Mouse (Mus musculus) spleen, embryonic (tissue): Measurements from ENCODE around the gene Zfp92.
"Not testable (repeated sequence)": the region's sequence is repeated elsewhere in the genome, so short reads cannot be mapped to it uniquely, and the experiment has no call there.

ENCODE experiments used
- CTCF ChIA-PET: fragments of 350-600 bp; sonication (Branson Sonifier 250); formaldehyde crosslinking; loops from one replicate; lab custom pipeline; 2022; lab: Charles Lee

The Zfp92 gene

GRCm38 (mm10) chrX:73410880-73411517 is at the start of gene Zfp92:
Gene Zfp92 (plus strand): TSS chrX:73411096.
- CTCF ChIA-PET, result no interaction called here

DNA sequence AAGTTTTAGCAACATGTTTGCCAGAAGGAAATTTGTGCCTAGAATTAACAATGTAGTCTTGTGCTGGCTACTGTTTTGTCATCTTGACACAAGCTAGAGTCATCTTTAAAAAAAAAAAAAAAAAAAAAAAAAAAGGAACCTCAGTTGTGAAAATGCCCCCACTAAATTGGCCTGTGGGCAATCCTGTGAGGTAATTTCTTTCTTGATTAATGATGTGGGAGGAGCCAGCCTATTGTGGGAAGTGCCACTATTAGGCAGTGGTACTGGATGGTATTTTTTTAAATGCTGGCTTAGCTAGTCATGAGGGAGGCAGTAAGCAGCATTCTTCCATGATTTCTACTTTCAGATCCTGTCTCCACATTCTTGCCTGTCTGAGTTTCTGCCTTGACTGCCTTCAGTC is 47.6 kb upstream of the Zfp92 start:
- CTCF ChIA-PET, result interaction anchor here (0.6 kb wide), 1 partner anchor 1549 kb away, joined by 4 read pairs; no protein-coding TSS in a partner anchor

DNA sequence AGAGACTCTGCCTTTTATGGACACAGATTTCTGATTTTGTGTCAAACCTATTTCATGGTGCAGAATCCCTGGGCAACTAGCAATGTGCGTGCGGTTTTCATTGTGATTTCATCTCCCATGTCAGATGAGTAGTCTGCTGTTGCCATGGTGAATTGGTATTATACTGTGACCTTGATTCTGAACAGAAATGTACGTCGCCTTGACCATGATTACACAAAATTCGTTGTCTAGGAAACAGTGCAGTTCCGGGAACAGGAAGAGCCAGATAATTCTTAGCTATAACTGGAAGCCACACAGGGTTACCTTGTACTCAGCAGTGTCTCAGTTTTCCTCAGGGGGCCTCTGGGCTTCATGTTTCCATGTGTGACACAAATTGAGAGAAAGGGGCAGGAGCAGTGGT is 26.5 kb upstream of the Zfp92 start:
- CTCF ChIA-PET, result no interaction called here

- CTCF ChIA-PET, result no interaction called here
These were observed 26.0 kb upstream of the Zfp92 start for GRCm38 (mm10) chrX:73384924-73385323.

- CTCF ChIA-PET, result no interaction called here
These were observed 19.4 kb upstream of the Zfp92 start for GRCm38 (mm10) chrX:73391481-73391880.

DNA sequence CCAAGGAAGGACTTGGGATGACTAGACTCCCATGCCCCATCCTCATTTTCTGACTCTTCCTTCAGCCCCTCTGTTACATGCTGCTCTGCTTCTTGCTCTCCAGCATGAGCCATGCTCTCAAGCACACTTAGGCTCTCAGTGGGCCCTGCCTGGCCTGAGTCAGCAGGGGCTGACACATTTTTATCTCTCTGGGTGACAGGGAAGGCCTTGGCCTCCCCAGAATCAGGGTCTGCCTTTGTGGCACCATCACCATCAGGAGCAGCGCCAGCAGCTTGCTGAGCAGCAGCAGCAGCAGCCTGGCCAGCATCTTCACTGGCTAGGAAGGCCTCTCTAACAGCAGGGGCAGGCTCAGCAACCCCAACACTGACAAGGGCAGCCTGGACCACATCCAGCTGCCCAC is 14.4 kb upstream of the Zfp92 start:
- CTCF ChIA-PET, result no interaction called here

- CTCF ChIA-PET, result not testable (repeated sequence)
These were observed 12.3 kb upstream of the Zfp92 start, which contains the start of gene Gm18336 for GRCm38 (mm10) chrX:73398636-73399035. Gene Gm18336 (minus strand): TSS chrX:73398736.

DNA sequence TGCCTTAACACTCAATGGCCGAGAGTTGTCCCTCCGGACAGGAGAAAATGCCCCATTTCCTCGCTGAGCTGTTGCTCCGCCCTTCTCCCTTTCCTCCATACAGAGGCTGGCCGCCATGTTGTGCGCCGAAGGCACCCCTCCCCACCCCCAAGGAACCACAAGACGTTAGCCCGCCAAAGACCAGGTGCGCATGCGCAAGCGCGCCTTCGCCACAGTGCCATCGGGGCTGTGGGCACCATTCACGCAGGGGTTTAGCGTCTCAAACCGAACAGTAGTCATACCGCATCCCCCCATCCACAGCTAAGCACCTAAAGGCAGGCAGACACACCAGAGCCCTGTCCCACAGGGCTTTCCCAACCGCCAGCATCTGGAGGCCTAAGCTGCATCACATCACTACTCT is 9.9 kb upstream of the Zfp92 start:
- CTCF ChIA-PET, result no interaction called here

DNA sequence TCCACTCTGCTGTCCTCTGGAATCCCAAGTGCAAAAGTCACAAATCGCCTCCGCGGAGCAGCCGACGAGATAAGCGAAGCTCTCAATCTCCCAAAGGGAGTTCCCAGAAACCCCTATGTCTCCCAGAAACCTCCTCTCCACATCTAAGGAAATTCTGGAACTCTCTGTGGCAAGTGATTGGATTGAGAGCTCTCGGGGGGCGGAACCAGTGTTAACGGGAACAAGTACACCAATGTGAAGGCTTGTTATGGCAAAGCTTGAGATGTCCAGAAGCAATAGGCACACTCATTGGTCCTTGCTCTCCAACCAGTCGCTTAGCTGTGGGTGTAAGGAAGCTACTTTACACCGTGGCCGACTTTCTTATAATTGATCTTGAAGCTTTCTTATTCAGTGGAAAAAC is 9.3 kb upstream of the Zfp92 start:
- CTCF ChIA-PET, result no interaction called here

DNA sequence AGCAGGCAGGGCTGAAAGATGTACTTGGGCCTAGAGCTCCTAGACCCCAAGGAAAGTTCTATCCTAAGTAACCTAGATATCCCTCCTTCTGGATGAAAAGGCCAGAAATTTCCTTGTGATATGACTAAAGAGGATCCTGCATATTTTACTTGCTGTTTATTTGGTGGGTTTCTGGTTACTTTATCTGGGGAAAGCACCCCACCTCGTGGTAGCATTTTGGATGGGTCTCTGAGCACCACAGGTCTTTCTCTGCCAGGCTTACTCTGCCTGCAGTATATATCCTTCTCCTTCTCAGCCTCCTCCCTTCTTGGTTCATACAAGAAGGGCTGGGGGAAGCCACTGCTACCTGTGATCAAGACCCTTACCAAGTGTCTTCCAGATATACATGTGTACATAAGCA is 1.9 kb downstream of the Zfp92 start:
- CTCF ChIA-PET, result interaction anchor here (0.6 kb wide), 1 partner anchor 525 kb away, joined by 8 read pairs; no protein-coding TSS in a partner anchor

- CTCF ChIA-PET, result interaction anchor here (0.7 kb wide), 1 partner anchor 114 kb away, joined by 3 read pairs; no protein-coding TSS in a partner anchor
These were observed 19.1 kb downstream of the Zfp92 start for GRCm38 (mm10) chrX:73430036-73430435.

DNA sequence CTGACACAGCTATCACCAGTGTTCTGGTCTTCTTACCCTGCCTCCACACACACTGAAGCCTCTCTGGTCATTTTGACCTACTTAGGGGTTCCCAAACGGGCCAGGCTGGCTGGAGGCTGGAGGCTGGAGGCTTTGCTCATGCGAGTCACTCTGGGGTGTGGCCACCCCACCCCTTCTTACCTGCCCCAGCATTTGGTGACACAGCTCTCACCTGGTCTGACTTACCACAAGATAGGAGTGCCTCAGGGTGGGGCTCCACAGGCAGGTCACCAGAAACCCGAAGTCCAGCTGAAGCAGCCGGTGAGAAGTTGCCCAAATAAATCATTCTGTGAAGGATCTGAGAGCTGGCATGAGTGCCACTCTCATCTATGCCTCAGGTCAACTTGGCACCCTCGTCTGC is 22.0 kb downstream of the Zfp92 start:
- CTCF ChIA-PET, result no interaction called here

GRCm38 (mm10) chrX:73435252-73435651 is 24.4 kb downstream of the Zfp92 start, which contains the start of gene Trex2:
Gene Trex2 (minus strand): TSS chrX:73435344.
- CTCF ChIA-PET, result no interaction called here

DNA sequence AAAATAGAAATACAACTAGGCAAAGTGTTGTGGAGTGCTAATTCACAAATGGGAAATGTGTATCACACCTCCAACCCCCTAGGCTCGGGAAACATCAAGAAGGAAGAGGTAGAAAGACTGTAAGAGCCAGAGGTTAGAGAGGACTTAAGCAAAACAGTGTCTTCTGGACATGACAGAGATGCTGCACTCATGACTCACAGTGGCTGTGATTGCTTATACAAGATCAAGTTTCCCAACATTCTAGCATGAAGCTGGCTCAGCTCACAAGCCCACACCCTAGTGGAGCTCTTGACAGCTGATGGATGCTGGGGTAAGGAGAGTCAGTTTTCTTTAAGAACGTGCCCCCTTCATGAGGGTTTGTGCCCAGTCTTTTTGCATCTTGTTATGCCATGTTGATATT is 30.5 kb downstream of the Zfp92 start:
- CTCF ChIA-PET, result no interaction called here

DNA sequence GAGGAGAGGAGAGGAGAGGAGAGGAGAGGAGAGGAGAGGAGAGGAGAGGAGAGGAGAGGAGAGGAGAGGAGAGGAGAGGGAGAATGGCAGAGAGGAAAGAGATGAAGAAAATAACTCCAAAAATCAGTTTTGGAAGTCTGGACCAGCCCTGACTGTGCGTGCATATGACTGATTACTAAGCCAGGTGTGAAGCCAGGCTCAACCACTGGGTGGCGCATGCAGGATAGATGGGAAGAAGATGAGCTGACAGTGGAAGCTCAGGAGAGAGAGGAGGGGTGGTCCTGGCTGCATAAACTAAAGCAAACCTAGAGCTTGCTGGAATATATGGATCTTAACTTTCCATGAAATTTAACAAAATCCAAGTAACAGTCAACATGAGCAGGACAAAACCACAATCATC is 41.1 kb downstream of the Zfp92 start:
- CTCF ChIA-PET, result interaction anchor here (0.7 kb wide), 1 partner anchor 444 kb away, joined by 17 read pairs; no protein-coding TSS in a partner anchor

- CTCF ChIA-PET, result interaction anchor here (0.7 kb wide), 1 partner anchor 370 kb away, joined by 5 read pairs; no protein-coding TSS in a partner anchor
These were observed 48.0 kb downstream of the Zfp92 start, which contains the start of gene Haus7 for GRCm38 (mm10) chrX:73458877-73459392. Gene Haus7 (minus strand): TSS chrX:73459044.

DNA sequence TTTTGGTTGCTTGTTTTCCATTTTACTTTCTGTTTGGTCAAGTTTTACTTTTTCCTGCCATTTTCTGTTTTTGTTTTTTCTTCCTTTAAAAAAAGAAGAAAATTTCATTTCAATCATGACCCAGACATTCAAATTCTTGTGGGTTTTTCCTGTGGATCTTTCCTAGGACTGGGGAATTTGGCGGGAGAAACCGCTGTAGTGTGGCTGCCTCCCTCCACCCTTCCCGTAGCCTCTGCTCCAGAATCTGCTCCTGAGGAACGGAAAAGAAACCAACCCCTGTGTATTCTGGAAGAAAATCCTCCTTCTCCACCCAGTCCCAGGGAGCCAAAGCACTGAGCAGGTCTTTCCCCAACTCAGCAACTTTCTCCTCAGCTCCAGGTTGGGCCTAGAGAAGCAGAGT is 49.9 kb downstream of the Zfp92 start:
- CTCF ChIA-PET, result no interaction called here

DNA sequence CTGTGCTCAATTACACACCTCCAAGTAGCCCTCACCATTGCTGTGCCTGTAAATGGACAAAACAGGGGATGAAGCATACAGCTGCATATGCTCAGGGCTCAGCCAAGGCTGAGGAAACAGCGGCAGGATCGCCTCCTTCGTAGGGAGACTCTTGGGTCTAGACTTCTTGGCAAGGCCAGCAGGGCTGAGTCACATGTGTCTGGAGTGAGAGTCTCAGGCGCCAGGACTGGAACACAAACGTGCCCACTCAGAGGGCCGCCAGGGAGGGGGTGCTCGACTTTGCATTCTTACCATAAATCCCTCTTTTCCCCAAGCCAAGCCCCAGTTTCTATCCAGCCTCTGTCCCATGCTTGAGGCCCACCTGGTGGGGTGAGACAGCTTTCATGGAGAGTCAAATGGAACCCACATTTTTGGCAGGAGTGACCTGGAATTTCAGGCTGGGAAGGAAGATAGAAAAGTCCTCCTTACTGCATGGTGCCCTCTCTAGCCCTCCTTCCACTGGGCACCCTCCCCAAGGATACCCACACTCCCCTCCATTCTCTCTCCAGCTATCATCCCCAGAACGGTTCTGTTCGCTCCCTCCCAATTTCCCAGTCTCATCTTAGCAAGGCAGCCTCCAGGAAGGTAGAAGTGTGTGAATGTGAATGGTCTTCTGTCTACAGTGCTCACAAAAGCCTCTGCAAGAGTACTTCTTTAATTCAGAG is 54.7 kb downstream of the Zfp92 start:
- CTCF ChIA-PET, result no interaction called here

GRCm38 (mm10) chrX:73467446-73468241 is 56.7 kb downstream of the Zfp92 start:
- CTCF ChIA-PET, result no interaction called here

DNA sequence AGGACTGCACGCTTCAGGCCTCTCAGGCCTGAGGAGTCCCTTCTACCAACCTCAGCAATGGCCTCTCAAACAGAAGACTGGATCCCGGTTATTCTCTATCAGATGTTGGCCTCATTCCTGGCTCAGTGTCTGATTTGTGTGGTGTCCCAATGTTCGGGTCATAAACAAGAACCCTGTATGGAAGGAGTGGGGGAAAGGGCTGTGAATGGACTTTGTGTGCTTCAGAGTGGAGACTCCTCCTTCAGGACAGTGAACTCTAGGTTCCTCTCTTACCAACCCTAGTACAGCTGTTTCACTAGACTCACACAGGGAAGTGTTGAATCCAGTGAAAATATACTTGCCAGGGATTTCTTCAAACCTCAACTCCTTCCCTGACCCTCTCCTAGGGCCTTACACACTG is 57.4 kb downstream of the Zfp92 start:
- CTCF ChIA-PET, result no interaction called here

GRCm38 (mm10) chrX:73468752-73469151 is 57.9 kb downstream of the Zfp92 start:
- CTCF ChIA-PET, result no interaction called here

- CTCF ChIA-PET, result no interaction called here
These were observed 60.9 kb downstream of the Zfp92 start for GRCm38 (mm10) chrX:73471764-73472163.
